Mouse (Mus musculus): ENCODE data around the gene Znhit3.

DNA sequence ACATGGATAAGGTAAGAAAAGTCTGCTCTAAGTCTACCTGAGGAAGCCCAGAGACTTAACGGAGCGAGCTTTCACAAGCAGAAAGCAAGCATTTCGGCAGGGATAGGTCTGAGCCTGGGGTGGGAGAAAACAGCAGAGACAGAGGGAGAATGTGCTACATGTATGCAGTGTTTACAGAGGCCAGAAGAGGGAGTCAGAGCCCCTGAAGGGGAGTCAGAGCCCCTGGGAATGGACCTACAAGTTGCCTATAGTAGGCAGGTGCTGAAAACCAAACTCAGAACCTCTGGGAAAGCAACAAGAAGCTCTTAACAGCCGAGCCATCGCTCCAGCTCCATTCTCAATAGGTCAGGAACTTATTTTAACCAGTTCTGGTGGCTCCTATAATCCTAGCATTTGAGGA is 1.5 kb downstream of the Znhit3 start:
- TF ChIP-seq CTCF (IDR thresholded peaks at IDR 0.05; ENCODE audit: low read depth) (peak; percentile 15; the same call in 1 of the 2 replicates), EP300 (optimal IDR thresholded peaks at IDR 0.05) (no peak)
